Mouse (Mus musculus) CH12.LX (cell line): ENCODE results near the gene Ces1h. TPM values are rescaled to one million over a fixed set of nuclear protein-coding genes. Genes with fewer than 3 reads are reported as not detected.

Source experiments
- DNase-seq: peaks from one replicate; pipeline ENCODE4 v3.0.0-alpha.2; 2013; ENCODE audit errors: extremely low read depth
- H3K27ac ChIP-seq: 2 replicates; pipeline ENCODE4 v1.5.1; 2012; ENCODE audit warnings: low read depth, mild to moderate bottlenecking, control low read depth, moderate library complexity; ENCODE audit not compliant: insufficient read depth
- H3K27me3 ChIP-seq: replicated peaks from 2 replicates; pipeline ENCODE3; 2012; ENCODE audit warnings: inconsistent platforms
- H3K36me3 ChIP-seq, 2 experiments: replicated peaks in 1 of 2; 2 replicates each; pipeline versions ENCODE3 to v1.6.1; 2012; ENCODE audit warnings: inconsistent platforms in 1 of 2, low read length in 1 of 2, mild to moderate bottlenecking in 1 of 2, mixed read lengths in 1 of 2, moderate library complexity in 1 of 2; ENCODE audit not compliant: control insufficient read depth in 1 of 2, insufficient read depth in 1 of 2
- H3K4me1 ChIP-seq, 2 experiments: 2 replicates each; pipeline ENCODE4 v1.6.1; 2012; ENCODE audit warnings: inconsistent platforms in 1 of 2, moderate library complexity in 1 of 2; ENCODE audit not compliant: insufficient read depth in 2 of 2, control insufficient read depth in 1 of 2
- H3K4me2 ChIP-seq: 2 replicates; pipeline ENCODE4 v1.6.1; 2012; ENCODE audit warnings: low read depth, mild to moderate bottlenecking, control low read depth; ENCODE audit not compliant: poor library complexity, insufficient read depth, severe bottlenecking
- H3K4me3 ChIP-seq, 3 experiments: fragments of 150-350 bp in 1 of 3; sonication (generic) in 1 of 3; replicated peaks in 1 of 3; 2 replicates each; pipeline versions ENCODE3 to v1.5.1; 2011 to 2012; ENCODE audit warnings: low read depth in 2 of 3, low read length in 2 of 3, mild to moderate bottlenecking in 2 of 3, moderate library complexity in 2 of 3, control low read depth in 1 of 3, improper control_type of control experiment in 1 of 3, inconsistent platforms in 1 of 3, mixed read lengths in 1 of 3; ENCODE audit not compliant: poor library complexity in 1 of 3
- H3K79me2 ChIP-seq: replicated peaks from 2 replicates; pipeline ENCODE4 v1.6.1; 2012; ENCODE audit warnings: mild to moderate bottlenecking, moderate library complexity; ENCODE audit not compliant: control insufficient read depth, poor library complexity, insufficient read depth, severe bottlenecking; ENCODE audit errors: extremely low read depth
- H3K9ac ChIP-seq: 2 replicates; pipeline ENCODE4 v1.6.1; 2012; ENCODE audit warnings: low read depth, mild to moderate bottlenecking, control low read depth, moderate library complexity; ENCODE audit not compliant: insufficient read depth
- H3K9me3 ChIP-seq: replicated peaks from 2 replicates; pipeline ENCODE3; 2012; ENCODE audit warnings: low read length, inconsistent platforms, mixed read lengths
- CHD2 ChIP-seq: IDR thresholded peaks from 2 replicates; pipeline ENCODE4 v1.6.1; 2011; ENCODE audit warnings: low read length, improper control_type of control experiment
- E2F4 ChIP-seq: IDR thresholded peaks from 2 replicates; pipeline ENCODE4 v1.6.1; 2011; ENCODE audit warnings: low read depth, low read length, improper control_type of control experiment; ENCODE audit not compliant: insufficient replicate concordance
- ELF1 ChIP-seq: IDR thresholded peaks from 2 replicates; pipeline ENCODE4 v1.6.1; 2014; ENCODE audit warnings: low read depth, mild to moderate bottlenecking, inconsistent platforms, low read length, improper control_type of control experiment
- GABPA ChIP-seq: IDR thresholded peaks from 2 replicates; pipeline ENCODE4 v1.6.1; 2012; ENCODE audit warnings: low read depth, low read length, improper control_type of control experiment, inconsistent platforms; ENCODE audit not compliant: insufficient replicate concordance
- HCFC1 ChIP-seq: IDR thresholded peaks from 2 replicates; pipeline ENCODE4 v1.6.1; 2012; ENCODE audit warnings: low read depth, mild to moderate bottlenecking, inconsistent platforms, low read length, improper control_type of control experiment
- JUND ChIP-seq: conservative IDR thresholded peaks from 2 replicates; pipeline ENCODE4 v1.6.1; 2011; ENCODE audit warnings: low read depth, low read length, improper control_type of control experiment
- KAT2A ChIP-seq: IDR thresholded peaks from 2 replicates; pipeline ENCODE4 v1.6.1; 2012; ENCODE audit warnings: low read length, improper control_type of control experiment, inconsistent platforms; ENCODE audit not compliant: insufficient replicate concordance
- MAFK ChIP-seq: IDR thresholded peaks from 2 replicates; pipeline ENCODE4 v1.6.1; 2011; ENCODE audit warnings: low read length, improper control_type of control experiment; ENCODE audit not compliant: insufficient replicate concordance
- MAZ ChIP-seq: IDR thresholded peaks from 2 replicates; pipeline ENCODE4 v1.6.1; 2012; ENCODE audit warnings: low read depth, mild to moderate bottlenecking, inconsistent platforms, low read length, improper control_type of control experiment, moderate library complexity
- MXI1 ChIP-seq: IDR thresholded peaks from 2 replicates; pipeline ENCODE4 v1.6.1; 2011; ENCODE audit warnings: mild to moderate bottlenecking, low read depth, low read length, improper control_type of control experiment
- MYC ChIP-seq: IDR thresholded peaks from 2 replicates; pipeline ENCODE4 v1.6.1; 2011; ENCODE audit warnings: low read depth, mild to moderate bottlenecking, improper control_type of control experiment, low read length
- NRF1 ChIP-seq: IDR thresholded peaks from 2 replicates; pipeline ENCODE4 v1.6.1; 2014; ENCODE audit warnings: low read depth, mild to moderate bottlenecking, inconsistent platforms, low read length, improper control_type of control experiment, moderate library complexity
- PAX5 ChIP-seq: IDR thresholded peaks from 2 replicates; pipeline ENCODE4 v1.6.1; 2012; ENCODE audit warnings: low read length, inconsistent platforms, mixed read lengths
- POLR2AphosphoS2 ChIP-seq: IDR thresholded peaks from 2 replicates; pipeline ENCODE4 v1.6.1; 2011; ENCODE audit warnings: low read depth, low read length, improper control_type of control experiment
- RAD21 ChIP-seq: IDR thresholded peaks from 2 replicates; pipeline ENCODE4 v1.6.1; 2011; ENCODE audit warnings: low read depth, mild to moderate bottlenecking, low read length, improper control_type of control experiment, moderate library complexity
- SIN3A ChIP-seq: IDR thresholded peaks from 2 replicates; pipeline ENCODE4 v1.6.1; 2012; ENCODE audit warnings: low read length, improper control_type of control experiment, inconsistent platforms
- SMC3 ChIP-seq: IDR thresholded peaks from 2 replicates; pipeline ENCODE4 v1.6.1; 2011; ENCODE audit warnings: low read depth, low read length, improper control_type of control experiment
- TBP ChIP-seq: conservative IDR thresholded peaks from 2 replicates; pipeline ENCODE4 v1.6.1; 2011; ENCODE audit warnings: low read depth, low read length, improper control_type of control experiment
- TCF12 ChIP-seq: IDR thresholded peaks from 2 replicates; pipeline ENCODE4 v1.6.1; 2014; ENCODE audit warnings: low read depth, mild to moderate bottlenecking, inconsistent platforms, low read length, improper control_type of control experiment
- UBTF ChIP-seq: IDR thresholded peaks from 2 replicates; pipeline ENCODE4 v1.6.1; 2012; ENCODE audit warnings: low read depth, mild to moderate bottlenecking, inconsistent platforms, low read length, improper control_type of control experiment, moderate library complexity
- USF1 ChIP-seq: IDR thresholded peaks from 2 replicates; pipeline ENCODE4 v1.6.1; 2014; ENCODE audit warnings: low read depth, mild to moderate bottlenecking, inconsistent platforms, low read length, improper control_type of control experiment
- USF2 ChIP-seq: conservative IDR thresholded peaks from 2 replicates; pipeline ENCODE4 v1.6.1; 2011; ENCODE audit warnings: low read depth, low read length, improper control_type of control experiment
- ZKSCAN1 ChIP-seq: IDR thresholded peaks from 2 replicates; pipeline ENCODE4 v1.6.1; 2012; ENCODE audit warnings: low read depth, inconsistent platforms, low read length, improper control_type of control experiment, borderline replicate concordance
- dilution Hi-C: fragments of 300-500 bp; cut with MboI; formaldehyde crosslinking; loops from 2 replicates; pipeline ENCODE4 v1.14.3; 2020; ENCODE audit warnings: low sequenced_read_pairs; ENCODE audit not compliant: extremely low pct_unique_long_range_greater_than_20kb, extremely low pct_ligation_motif_present
- in situ Hi-C: fragments of 300-500 bp; cut with MboI; formaldehyde crosslinking; loops from 3 replicates; pipeline ENCODE4 v1.14.3; 2019; ENCODE audit warnings: low sequenced_read_pairs, low pct_ligation_motif_present, low pct_unique_long_range_greater_than_20kb, mixed read lengths
- polyA plus RNA-seq: library from polyadenylated mRNA; unstranded; fragments of >175 nt; gene quantifications from 2 replicates; pipeline ENCODE4 v1.2.1, GENCODE M21; 2012; ENCODE audit warnings: low read depth; ENCODE audit not compliant: insufficient read length
- total RNA-seq, 2 experiments: library from RNA; depleted of rRNA; stranded (reverse); fragments of 300-350 nt in 1 of 2; fragments of >200 nt in 1 of 2; gene quantifications; 2 replicates each; pipeline ENCODE4 v1.2.3; 2012 to 2014

Gene Ces1h
- total and polyA plus RNA-seq, 3 experiments: not detected

GRCm38 (mm10) chr8:93325123-93325522, 54.4 kb downstream of the Ces1h start:
- Histone ChIP-seq H3K36me3 (no peaks in the 10 kb centered on the region), H3K79me2 (no peaks in the 10 kb centered on the region), H3K4me2 (no peak overlapping the region), H3K9ac (no peak overlapping the region), H3K27ac (no peak overlapping the region), H3K4me1 (no peaks in the 10 kb centered on the region), H3K27me3 (peaks cover 53% of the 10 kb centered on the region), H3K9me3 (no peaks in the 10 kb centered on the region), H3K4me3 (no peak overlapping the region)
- dilution Hi-C loops: no loop called here
- in situ Hi-C loops: no loop called here
- TF ChIP-seq HCFC1 (no peak), ELF1 (no peak), UBTF (no peak), KAT2A (no peak), SMC3 (no peak), USF2 (no peak), POLR2AphosphoS2 (no peak), TBP (no peak), MAFK (no peak), MXI1 (no peak), MYC (no peak), GABPA (no peak), JUND (no peak), E2F4 (no peak), RAD21 (no peak)
- no peak for DNase-seq

GRCm38 (mm10) chr8:93317031-93317430, 62.5 kb downstream of the Ces1h start:
- Histone ChIP-seq H3K9ac (no peak overlapping the region), H3K4me1 (no peaks in the 10 kb centered on the region), H3K9me3 (no peaks in the 10 kb centered on the region), H3K27me3 (peaks cover 48% of the 10 kb centered on the region), H3K4me3 (no peak overlapping the region), H3K79me2 (no peaks in the 10 kb centered on the region), H3K27ac (no peak overlapping the region), H3K4me2 (no peak overlapping the region), H3K36me3 (no peaks in the 10 kb centered on the region)
- TF ChIP-seq USF1 (no peak), TCF12 (no peak), HCFC1 (no peak), ZKSCAN1 (no peak), MAZ (no peak), PAX5 (no peak), SMC3 (no peak), SIN3A (no peak), CHD2 (no peak), MAFK (no peak), NRF1 (no peak)
- in situ Hi-C loops: no loop called here
- dilution Hi-C loops: no loop called here
- DNase-seq: no peak
